Mouse (Mus musculus): ENCODE measurements around the gene Ganab.

Gene Ganab

DNA sequence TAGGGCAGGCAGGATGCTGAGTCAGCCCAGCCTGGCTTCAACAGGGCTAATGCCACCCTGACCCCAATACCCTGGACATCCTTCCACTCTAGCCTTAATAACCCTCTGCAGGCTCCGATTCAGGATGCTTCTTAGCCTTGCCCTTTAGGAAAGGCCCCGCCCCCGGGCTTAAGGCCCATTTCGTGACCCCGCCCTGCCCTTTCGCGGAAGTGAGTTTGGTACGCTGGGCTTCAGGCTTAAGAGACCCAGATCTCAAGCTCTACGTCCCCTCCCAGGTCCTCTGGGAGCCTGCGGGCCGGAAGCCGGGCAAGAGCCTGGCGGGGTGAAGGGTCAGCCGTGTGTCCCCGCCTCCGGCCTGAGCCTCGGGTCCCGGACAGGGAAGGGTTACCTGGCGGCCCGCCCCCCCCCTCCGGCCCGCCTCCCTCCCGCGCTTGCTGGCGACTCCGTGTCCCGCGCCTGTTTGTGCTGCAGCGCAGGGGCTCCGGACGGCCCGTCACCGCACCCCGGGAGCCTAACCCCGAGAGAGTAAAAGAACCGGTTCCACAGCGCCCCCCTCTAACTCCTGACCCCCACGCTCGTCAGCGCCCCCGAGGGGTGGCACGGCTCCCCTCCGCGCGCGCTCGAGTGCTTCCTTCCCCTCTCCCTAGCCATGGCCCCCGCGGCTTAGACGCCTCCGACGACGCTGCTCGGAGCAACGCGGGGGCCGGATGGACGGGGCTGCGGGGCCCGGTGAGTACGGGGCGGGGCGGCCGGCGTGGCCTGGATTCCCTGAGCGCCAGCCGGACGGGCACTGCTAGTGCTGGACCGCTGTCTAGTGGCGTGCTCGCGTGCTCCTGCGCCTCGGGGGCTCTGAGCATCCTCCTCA lies 31.6 kb downstream of the Ganab start, which contains the start of the genes Rom1 and Eml3:
Gene Rom1, minus strand, starts transcription at position 133 of the 865 bp plus-strand sequence.
Gene Eml3, plus strand, starts transcription at position 329 of the 865 bp plus-strand sequence.
- DNase-seq (ENCODE audit: low read depth, low spot score) = peak; percentile 88

- no peak for DNase-seq (ENCODE audit: low read depth, low spot score)
Observed at GRCm38 (mm10) chr19:8930117-8930516, 32.2 kb downstream of the Ganab start.

DNA sequence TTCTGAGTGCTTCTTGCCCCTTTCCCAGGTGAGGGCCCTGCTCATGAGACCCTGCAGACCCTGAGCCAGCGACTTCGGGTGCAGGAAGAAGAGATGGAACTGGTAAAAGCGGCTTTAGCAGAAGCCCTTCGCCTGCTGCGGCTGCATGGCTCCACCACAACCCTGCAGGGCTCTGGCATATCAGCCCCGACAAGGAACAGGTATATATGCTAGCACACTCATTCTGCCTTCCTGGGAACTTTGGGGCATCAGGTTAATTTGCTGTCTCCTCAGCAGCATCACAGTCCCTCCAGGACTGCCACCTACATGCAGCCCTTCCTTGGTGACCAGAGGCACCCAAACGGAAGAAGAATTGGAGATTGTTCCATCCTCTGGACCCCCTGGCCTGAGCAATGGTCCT lies 32.9 kb downstream of the Ganab start:
- no peak for DNase-seq (ENCODE audit: low read depth, low spot score)

DNA sequence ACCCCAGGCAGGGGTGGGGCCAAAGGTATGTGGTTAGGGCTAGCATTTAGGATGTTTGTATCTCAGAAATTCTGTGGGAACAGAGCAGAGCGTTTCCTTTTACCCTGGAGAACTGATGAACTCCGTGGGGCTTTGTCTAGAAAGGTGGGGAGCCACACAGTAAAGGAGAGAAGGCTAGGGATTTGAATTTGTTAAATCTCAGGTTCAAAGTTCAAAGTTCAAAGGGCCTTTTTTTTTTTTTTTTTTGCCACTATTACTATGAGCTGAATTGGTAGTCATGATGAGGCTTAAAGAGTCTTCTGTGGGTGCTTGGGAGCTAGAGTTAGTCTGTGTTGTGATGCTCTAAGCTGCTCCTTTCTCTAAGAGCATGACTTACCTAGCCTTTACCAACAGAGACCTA lies 38.9 kb downstream of the Ganab start:
- DNase-seq (ENCODE audit: low read depth, low spot score) = no peak

- DNase-seq (ENCODE audit: low read depth, low spot score) = no peak
Observed at GRCm38 (mm10) chr19:8940526-8941133, 42.8 kb downstream of the Ganab start.

DNA sequence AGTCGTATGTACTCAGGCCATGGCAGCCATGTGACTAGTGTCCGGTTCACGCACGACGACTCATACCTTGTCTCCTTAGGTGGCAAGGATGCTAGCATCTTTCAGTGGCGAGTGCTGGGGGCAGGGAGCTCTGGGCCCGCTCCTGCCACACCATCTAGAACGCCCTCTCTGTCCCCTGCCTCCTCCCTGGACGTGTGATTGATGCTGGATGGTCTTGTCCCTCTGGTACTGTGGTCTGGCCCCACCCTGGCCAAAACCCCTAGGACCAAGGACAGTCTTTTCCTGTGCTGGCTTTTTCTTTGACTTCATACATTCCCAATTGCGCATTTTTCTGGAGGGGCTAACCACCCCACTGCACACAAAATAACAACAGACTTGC lies 43.3 kb downstream of the Ganab start:
- DNase-seq (ENCODE audit: low read depth, low spot score) = no peak

- peak; percentile 95 for DNase-seq (ENCODE audit: low read depth, low spot score)
Observed at GRCm38 (mm10) chr19:8941515-8942217, 43.8 kb downstream of the Ganab start, which contains the start of gene Mta2. Gene Mta2 (plus strand): TSS chr19:8941875.

DNA sequence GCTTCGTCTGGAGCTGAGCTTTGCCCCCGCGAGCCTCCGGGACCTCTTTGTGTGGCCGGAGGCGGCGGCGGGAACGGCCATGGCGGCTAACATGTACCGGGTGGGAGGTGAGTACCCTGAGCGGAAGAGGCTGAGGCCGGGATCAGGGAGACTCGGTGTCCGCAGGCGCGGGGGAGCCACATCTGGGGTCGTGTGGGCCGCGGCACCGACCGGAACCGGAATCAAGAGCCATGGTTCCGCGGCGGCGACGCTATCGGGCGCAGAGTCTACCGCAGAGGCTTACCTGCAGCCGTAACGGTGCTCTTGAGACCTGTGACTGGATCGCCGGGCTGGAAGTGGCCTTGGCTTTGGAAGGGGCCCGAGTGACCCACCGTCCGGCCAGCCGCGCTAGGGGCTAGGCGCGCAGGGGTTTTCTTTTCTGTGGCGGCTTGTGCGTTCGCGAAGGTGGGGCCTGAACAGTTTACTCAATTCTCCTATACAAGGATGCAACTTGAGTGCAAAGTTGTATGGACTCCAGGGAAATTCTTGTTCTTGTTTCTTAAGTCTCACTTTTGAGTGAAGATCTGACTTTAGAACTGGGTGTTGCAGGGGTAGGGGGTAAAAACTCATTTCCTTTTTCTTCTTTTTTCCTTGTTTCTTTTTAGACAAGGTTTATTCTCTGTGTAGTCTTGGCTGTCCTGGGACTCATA lies 44.5 kb downstream of the Ganab start:
- DNase-seq (ENCODE audit: low read depth, low spot score) = no peak

DNA sequence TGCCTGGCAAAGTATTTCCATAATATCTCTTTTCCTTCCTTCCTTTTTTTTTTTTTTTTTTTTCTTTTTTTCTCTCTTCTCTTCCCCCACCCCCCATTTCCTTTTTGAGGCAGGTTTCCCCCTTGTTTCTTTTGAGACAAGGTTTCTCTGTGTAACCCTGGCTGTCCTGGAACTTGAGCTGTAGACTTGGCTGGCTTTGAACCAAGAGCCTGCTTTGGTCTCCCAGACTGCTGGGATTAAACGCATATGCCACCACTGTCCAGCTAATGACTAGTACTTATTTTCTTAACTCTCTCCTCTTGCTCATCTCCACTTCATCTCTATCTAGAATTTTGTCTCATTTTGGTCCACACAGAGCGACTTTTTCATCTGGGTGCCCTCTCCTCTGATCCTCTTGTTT lies 45.2 kb downstream of the Ganab start:
- DNase-seq (ENCODE audit: low read depth, low spot score) = no peak

- DNase-seq (ENCODE audit: low read depth, low spot score) = no peak
Observed at GRCm38 (mm10) chr19:8944062-8944461, 46.2 kb downstream of the Ganab start.

DNA sequence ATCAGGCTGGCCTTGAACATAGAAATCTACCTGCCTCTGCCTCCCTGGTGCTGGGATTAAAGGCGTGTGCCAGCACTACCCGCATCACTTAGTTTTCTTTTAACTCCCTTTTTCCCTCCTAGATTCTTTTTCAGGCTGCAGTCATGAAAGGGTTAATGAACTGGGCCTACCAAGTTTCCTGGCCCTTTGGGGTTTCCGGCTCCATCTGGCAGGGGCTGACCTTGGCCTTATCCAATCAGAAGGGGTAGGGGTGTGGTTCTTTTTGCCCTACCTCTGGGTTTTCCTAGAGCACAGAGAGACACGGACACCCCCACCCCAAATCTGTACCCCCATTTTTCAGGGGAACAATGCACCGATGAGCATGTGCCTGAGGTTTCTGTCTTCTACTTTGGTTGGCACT lies 46.9 kb downstream of the Ganab start:
- DNase-seq (ENCODE audit: low read depth, low spot score) = no peak

DNA sequence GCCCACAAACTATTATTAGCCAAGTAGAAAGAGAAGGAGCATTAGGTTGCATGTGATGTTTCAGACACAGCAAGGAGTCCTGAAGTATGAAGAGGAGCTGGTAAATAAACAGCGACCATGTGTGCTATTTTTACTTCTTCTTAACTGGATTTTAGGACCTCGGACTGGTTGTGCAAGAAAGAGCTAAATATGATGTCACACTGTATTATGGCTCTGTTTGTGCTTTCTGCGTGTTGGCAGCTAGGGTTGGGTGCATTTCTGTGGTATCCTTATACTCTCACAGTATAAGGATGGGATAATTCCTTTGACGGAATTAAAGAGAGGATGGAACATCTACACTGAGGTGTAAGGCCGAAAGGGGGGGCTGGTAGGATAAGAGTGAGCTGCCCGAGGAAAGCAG lies 47.4 kb downstream of the Ganab start:
- no peak for DNase-seq (ENCODE audit: low read depth, low spot score)

DNA sequence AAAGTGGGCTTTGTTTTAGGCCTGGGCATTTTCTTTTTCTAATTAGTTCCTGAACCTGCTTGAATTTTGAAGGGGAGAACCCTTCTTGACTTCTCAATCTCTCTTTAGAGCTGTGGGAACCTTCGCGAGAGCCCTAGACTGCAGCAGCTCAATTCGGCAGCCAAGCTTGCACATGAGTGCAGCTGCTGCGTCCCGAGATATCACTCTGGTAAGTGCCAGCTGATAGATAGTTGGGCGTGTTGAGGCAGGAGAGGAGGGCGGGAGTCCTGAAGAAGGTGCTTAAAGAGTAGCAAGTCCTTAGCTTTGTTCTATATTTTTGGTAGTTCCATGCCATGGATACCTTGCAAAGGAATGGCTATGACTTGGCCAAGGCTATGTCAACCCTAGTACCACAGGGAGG lies 49.1 kb downstream of the Ganab start:
- DNase-seq (ENCODE audit: low read depth, low spot score) = no peak

GRCm38 (mm10) chr19:8950190-8950589 lies 52.3 kb downstream of the Ganab start:
- no peak for DNase-seq (ENCODE audit: low read depth, low spot score)

DNA sequence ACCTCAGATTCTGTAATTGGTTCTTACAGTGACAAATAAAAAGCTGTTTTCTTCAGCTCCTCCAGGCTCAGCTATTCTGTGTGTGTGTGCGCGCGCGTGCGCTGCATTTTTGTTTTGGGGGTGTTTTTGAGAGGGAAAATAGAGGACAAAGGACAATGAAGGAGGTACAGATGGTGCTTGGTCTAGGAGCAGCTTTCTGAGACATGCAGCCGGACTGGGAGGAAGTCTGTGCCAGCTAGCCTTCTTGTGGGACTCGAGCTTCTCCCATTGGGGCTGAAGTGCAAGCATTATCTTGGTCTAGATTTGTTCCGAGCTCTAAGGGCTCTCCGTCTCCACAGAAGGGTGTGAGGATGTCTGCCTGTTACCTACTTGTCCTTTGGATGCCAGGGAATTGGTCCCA lies 54.4 kb downstream of the Ganab start:
- DNase-seq (ENCODE audit: low read depth, low spot score) = no peak

- peak; percentile 92 for DNase-seq (ENCODE audit: low read depth, low spot score)
Observed at GRCm38 (mm10) chr19:8953135-8954039, 55.5 kb downstream of the Ganab start, which contains the start of gene Tut1. Gene Tut1 (plus strand): TSS chr19:8953847.

DNA sequence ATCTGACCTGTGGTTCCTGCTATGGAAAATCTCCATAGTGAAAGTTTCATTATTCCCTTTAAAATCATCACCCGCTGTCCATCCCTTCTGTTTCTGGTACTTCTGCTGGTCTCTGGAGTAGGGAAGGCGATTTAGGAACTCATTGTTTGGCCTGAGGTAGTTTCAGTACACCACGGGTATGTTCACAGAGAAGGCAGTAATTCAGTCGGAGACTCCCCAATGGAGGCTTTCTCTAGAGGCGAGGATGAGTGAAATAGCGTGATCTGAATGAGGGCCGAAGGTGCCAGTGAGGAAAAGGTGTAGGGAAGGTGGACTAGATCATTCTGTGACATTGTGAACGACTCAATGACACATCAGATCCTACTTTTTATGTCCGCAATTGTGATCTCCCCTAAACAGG lies 56.3 kb downstream of the Ganab start:
- no peak for DNase-seq (ENCODE audit: low read depth, low spot score)

- DNase-seq (ENCODE audit: low read depth, low spot score) = no peak
Observed at GRCm38 (mm10) chr19:8962256-8962655, 64.4 kb downstream of the Ganab start.

GRCm38 (mm10) chr19:8965075-8965474 lies 67.2 kb downstream of the Ganab start:
- no peak for DNase-seq (ENCODE audit: low read depth, low spot score)

DNA sequence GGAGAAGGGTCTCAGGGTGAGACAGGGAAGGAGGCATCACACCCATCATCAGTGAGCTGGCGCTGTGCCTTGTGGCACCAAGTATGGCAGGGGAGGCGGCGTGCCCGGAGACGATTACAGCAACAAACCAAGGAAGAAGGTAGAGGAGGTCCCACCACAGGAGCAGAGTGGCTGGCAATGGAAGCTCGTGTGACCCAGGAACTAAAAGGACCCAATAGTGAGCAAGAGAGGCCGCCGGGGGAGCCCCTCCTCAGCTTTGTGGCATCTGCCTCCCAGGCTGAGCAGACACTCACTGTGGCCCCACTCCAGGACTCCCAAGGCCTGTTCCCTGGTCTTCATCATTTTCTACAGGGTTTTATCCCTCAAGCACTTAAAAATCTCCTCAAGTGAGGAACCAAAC lies 67.9 kb downstream of the Ganab start:
- no peak for DNase-seq (ENCODE audit: low read depth, low spot score)

GRCm38 (mm10) chr19:8966198-8966589 lies 68.3 kb downstream of the Ganab start:
- DNase-seq (ENCODE audit: low read depth, low spot score) = no peak
